Mouse (Mus musculus): ENCODE results near the gene Flt3l.

DNA sequence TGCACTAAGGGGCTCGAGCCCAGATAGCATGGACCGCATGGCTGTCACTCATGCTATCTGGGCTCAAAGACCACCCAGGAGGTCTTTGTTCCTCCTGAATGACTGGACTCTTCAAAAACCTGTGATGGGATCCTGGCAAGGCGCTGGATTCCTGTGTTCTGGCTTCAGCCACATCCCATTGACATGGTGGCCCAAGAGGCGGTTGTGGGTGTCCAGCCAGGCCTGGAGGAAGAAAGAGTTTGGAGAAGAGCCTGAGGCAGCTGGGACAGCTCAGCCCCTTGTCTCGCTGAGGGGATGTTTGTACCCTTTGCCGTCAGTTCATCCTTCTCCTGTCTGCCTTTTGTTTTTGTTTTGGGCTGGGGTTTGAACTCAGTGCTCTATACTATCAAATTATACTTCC is 13.3 kb upstream of the Flt3l start:
- TF ChIP-seq TCF3 (IDR thresholded peaks at IDR 0.05; ENCODE audit: insufficient read length, low read depth), result no peak
- TF ChIP-seq USF1 (IDR thresholded peaks at IDR 0.05; ENCODE audit: low read depth), result no peak
- no peak for TF ChIP-seq SRF (IDR thresholded peaks at IDR 0.05; ENCODE audit: control insufficient read depth, insufficient read length, low read depth)
- no peak for TF ChIP-seq CEBPB (IDR thresholded peaks at IDR 0.05; ENCODE audit: insufficient read depth, poor library complexity, severe bottlenecking)

Data from myocyte (in vitro differentiated cells).